Mouse (Mus musculus): ENCODE data around the gene Nek8. TPM values are rescaled to one million over a fixed set of nuclear protein-coding genes. Genes with fewer than 3 reads are reported as not detected.
A peak's percentile ranks its signal among the peaks of the same experiment; 100 is the strongest.
"Not testable (repeated sequence)": the region's sequence is repeated elsewhere in the genome, so short reads cannot be mapped to it uniquely, and the experiment has no call there.

Gene Nek8
- total and polyA plus RNA-seq, 2 experiments from 2014 or later = 8.1 to 24.6 TPM

- DNase-seq (ENCODE audit: low spot score) (no peak), ATAC-seq (ENCODE audit: insufficient read depth, low read depth) (no peak)
- WGBS = 96% methylated on average over 2 of the region's 2 CpGs
- peaks cover 53% of the 10 kb centered on the region for H3K36me3 ChIP-seq (replicated peaks; ENCODE audit: control insufficient read depth, insufficient read depth, low read length)
- H3K4me3 ChIP-seq (ENCODE audit: low read depth, low read length) = no peak overlapping the region
- TF ChIP-seq EP300 (IDR thresholded peaks at IDR 0.05; ENCODE audit: low read depth) (no peak), CTCF (IDR thresholded peaks at IDR 0.05; ENCODE audit: low read depth) (no peak)
- no peak overlapping the region for H3K4me2 ChIP-seq (ENCODE audit: low read depth, low read length)
- H3K9ac ChIP-seq (replicated peaks; ENCODE audit: low read depth, low read length) = no peak overlapping the region
- H3K27ac ChIP-seq (ENCODE audit: low read depth) = no peak overlapping the region
- peaks cover 3% of the 10 kb centered on the region; the same call in 1 of the 2 replicates for H3K4me1 ChIP-seq (ENCODE audit: control insufficient read depth, insufficient read depth)
- no peaks in the 10 kb centered on the region for H3K27me3 ChIP-seq (ENCODE audit: control insufficient read depth, insufficient read depth, low read length)
- H3K9me3 ChIP-seq (replicated peaks; ENCODE audit: control insufficient read depth, low read length) = no peaks in the 10 kb centered on the region
Measured at GRCm38 (mm10) chr11:78143520-78143919, 33.0 kb downstream of the Nek8 start.

GRCm38 (mm10) chr11:78140665-78141064 lies 35.8 kb downstream of the Nek8 start:
- DNase-seq (ENCODE audit: low spot score) (no peak), ATAC-seq (ENCODE audit: insufficient read depth, low read depth) (no peak)
- Histone ChIP-seq H3K9ac (replicated peaks; ENCODE audit: low read depth, low read length) (no peak overlapping the region), H3K36me3 (replicated peaks; ENCODE audit: control insufficient read depth, insufficient read depth, low read length) (peaks cover 28% of the 10 kb centered on the region), H3K9me3 (replicated peaks; ENCODE audit: control insufficient read depth, low read length) (no peaks in the 10 kb centered on the region), H3K4me2 (ENCODE audit: low read depth, low read length) (no peak overlapping the region), H3K4me1 (ENCODE audit: control insufficient read depth, insufficient read depth) (peaks cover 16% of the 10 kb centered on the region; the same call in 1 of the 2 replicates), H3K27me3 (ENCODE audit: control insufficient read depth, insufficient read depth, low read length) (no peaks in the 10 kb centered on the region), H3K4me3 (ENCODE audit: low read depth, low read length) (no peak overlapping the region), H3K27ac (ENCODE audit: low read depth) (no peak overlapping the region)
- WGBS = 28% methylated on average over 5 of the region's 5 CpGs
- no peak for TF ChIP-seq CTCF (IDR thresholded peaks at IDR 0.05; ENCODE audit: low read depth)
- TF ChIP-seq EP300 (IDR thresholded peaks at IDR 0.05; ENCODE audit: low read depth) = no peak

GRCm38 (mm10) chr11:78138023-78138422 lies 38.5 kb downstream of the Nek8 start:
- ATAC-seq (ENCODE audit: insufficient read depth, low read depth) (peak; percentile 66), DNase-seq (ENCODE audit: low spot score) (no peak)
- no peak overlapping the region for H3K4me2 ChIP-seq (ENCODE audit: low read depth, low read length)
- H3K4me1 ChIP-seq (ENCODE audit: control insufficient read depth, insufficient read depth) = peaks cover 20% of the 10 kb centered on the region
- WGBS = 69% methylated on average over 3 of the region's 3 CpGs
- no peaks in the 10 kb centered on the region for H3K27me3 ChIP-seq (ENCODE audit: control insufficient read depth, insufficient read depth, low read length)
- no peak overlapping the region for H3K9ac ChIP-seq (replicated peaks; ENCODE audit: low read depth, low read length)
- H3K9me3 ChIP-seq (replicated peaks; ENCODE audit: control insufficient read depth, low read length) = no peaks in the 10 kb centered on the region
- TF ChIP-seq EP300 (IDR thresholded peaks at IDR 0.05; ENCODE audit: low read depth) = no peak
- no peak for TF ChIP-seq CTCF (IDR thresholded peaks at IDR 0.05; ENCODE audit: low read depth)
- H3K27ac ChIP-seq (ENCODE audit: low read depth) = peak overlapping the region; percentile 78
- H3K36me3 ChIP-seq (replicated peaks; ENCODE audit: control insufficient read depth, insufficient read depth, low read length) = peaks cover 2% of the 10 kb centered on the region; the same call in 1 of the 2 replicates
- no peak overlapping the region for H3K4me3 ChIP-seq (ENCODE audit: low read depth, low read length)

- peak overlapping the region; percentile 78 for H3K27ac ChIP-seq (ENCODE audit: low read depth)
- TF ChIP-seq EP300 (IDR thresholded peaks at IDR 0.05; ENCODE audit: low read depth) (no peak), CTCF (IDR thresholded peaks at IDR 0.05; ENCODE audit: low read depth) (no peak)
- WGBS = 46% methylated on average over 4 of the region's 4 CpGs
- no peak overlapping the region for H3K4me3 ChIP-seq (ENCODE audit: low read depth, low read length)
- DNase-seq (ENCODE audit: low spot score) = no peak
- peak; percentile 80 for ATAC-seq (ENCODE audit: insufficient read depth, low read depth)
- peaks cover 24% of the 10 kb centered on the region for H3K4me1 ChIP-seq (ENCODE audit: control insufficient read depth, insufficient read depth)
- H3K9me3 ChIP-seq (replicated peaks; ENCODE audit: control insufficient read depth, low read length) = no peaks in the 10 kb centered on the region
- no peaks in the 10 kb centered on the region for H3K27me3 ChIP-seq (ENCODE audit: control insufficient read depth, insufficient read depth, low read length)
- H3K4me2 ChIP-seq (ENCODE audit: low read depth, low read length) = no peak overlapping the region
- no peaks in the 10 kb centered on the region for H3K36me3 ChIP-seq (replicated peaks; ENCODE audit: control insufficient read depth, insufficient read depth, low read length)
- no peak overlapping the region for H3K9ac ChIP-seq (replicated peaks; ENCODE audit: low read depth, low read length)
Measured at GRCm38 (mm10) chr11:78137584-78137983, 38.9 kb downstream of the Nek8 start.

- H3K36me3 ChIP-seq (replicated peaks; ENCODE audit: control insufficient read depth, insufficient read depth, low read length) = no peaks in the 10 kb centered on the region
- H3K4me2 ChIP-seq (ENCODE audit: low read depth, low read length) = no peak overlapping the region
- H3K4me1 ChIP-seq (ENCODE audit: control insufficient read depth, insufficient read depth) = peaks cover 29% of the 10 kb centered on the region
- no peaks in the 10 kb centered on the region for H3K27me3 ChIP-seq (ENCODE audit: control insufficient read depth, insufficient read depth, low read length)
- 71% methylated on average over 1 of the region's 1 CpGs for WGBS
- H3K4me3 ChIP-seq (ENCODE audit: low read depth, low read length) = no peak overlapping the region
- H3K9me3 ChIP-seq (replicated peaks; ENCODE audit: control insufficient read depth, low read length) = no peaks in the 10 kb centered on the region
- TF ChIP-seq CTCF (IDR thresholded peaks at IDR 0.05; ENCODE audit: low read depth) = no peak
- no peak for TF ChIP-seq EP300 (IDR thresholded peaks at IDR 0.05; ENCODE audit: low read depth)
- no peak overlapping the region for H3K9ac ChIP-seq (replicated peaks; ENCODE audit: low read depth, low read length)
- DNase-seq (ENCODE audit: low spot score) (no peak), ATAC-seq (ENCODE audit: insufficient read depth, low read depth) (no peak)
- no peak overlapping the region; the same call in 1 of the 2 replicates for H3K27ac ChIP-seq (ENCODE audit: low read depth)
Measured at GRCm38 (mm10) chr11:78136132-78136531, 40.3 kb downstream of the Nek8 start.

- not testable (repeated sequence) for H3K27me3 ChIP-seq (ENCODE audit: control insufficient read depth, insufficient read depth, low read length); H3K9me3 ChIP-seq (replicated peaks; ENCODE audit: control insufficient read depth, low read length); DNase-seq (ENCODE audit: low spot score); H3K9ac ChIP-seq (replicated peaks; ENCODE audit: low read depth, low read length); H3K4me2 ChIP-seq (ENCODE audit: low read depth, low read length); H3K36me3 ChIP-seq (replicated peaks; ENCODE audit: control insufficient read depth, insufficient read depth, low read length); H3K27ac ChIP-seq (ENCODE audit: low read depth); ATAC-seq (ENCODE audit: insufficient read depth, low read depth); H3K4me3 ChIP-seq (ENCODE audit: low read depth, low read length)
- H3K4me1 ChIP-seq (ENCODE audit: control insufficient read depth, insufficient read depth) = peaks cover 29% of the 10 kb centered on the region
- 87% methylated on average over 7 of the region's 7 CpGs for WGBS
Measured at GRCm38 (mm10) chr11:78135314-78135713, 41.2 kb downstream of the Nek8 start.
